Mouse (Mus musculus): ENCODE data around the gene Taf10.
"Not testable (repeated sequence)": the region's sequence is repeated elsewhere in the genome, so short reads cannot be mapped to it uniquely, and the experiment has no call there.

Taf10 gene

GRCm38 (mm10) chr7:105753281-105753680, 9.1 kb upstream of the Taf10 start:
- no peak for DNase-seq (ENCODE audit: low spot score in 2 of 2)

GRCm38 (mm10) chr7:105752716-105753115, 8.6 kb upstream of the Taf10 start:
- no peak for DNase-seq (ENCODE audit: low spot score in 2 of 2)

DNA sequence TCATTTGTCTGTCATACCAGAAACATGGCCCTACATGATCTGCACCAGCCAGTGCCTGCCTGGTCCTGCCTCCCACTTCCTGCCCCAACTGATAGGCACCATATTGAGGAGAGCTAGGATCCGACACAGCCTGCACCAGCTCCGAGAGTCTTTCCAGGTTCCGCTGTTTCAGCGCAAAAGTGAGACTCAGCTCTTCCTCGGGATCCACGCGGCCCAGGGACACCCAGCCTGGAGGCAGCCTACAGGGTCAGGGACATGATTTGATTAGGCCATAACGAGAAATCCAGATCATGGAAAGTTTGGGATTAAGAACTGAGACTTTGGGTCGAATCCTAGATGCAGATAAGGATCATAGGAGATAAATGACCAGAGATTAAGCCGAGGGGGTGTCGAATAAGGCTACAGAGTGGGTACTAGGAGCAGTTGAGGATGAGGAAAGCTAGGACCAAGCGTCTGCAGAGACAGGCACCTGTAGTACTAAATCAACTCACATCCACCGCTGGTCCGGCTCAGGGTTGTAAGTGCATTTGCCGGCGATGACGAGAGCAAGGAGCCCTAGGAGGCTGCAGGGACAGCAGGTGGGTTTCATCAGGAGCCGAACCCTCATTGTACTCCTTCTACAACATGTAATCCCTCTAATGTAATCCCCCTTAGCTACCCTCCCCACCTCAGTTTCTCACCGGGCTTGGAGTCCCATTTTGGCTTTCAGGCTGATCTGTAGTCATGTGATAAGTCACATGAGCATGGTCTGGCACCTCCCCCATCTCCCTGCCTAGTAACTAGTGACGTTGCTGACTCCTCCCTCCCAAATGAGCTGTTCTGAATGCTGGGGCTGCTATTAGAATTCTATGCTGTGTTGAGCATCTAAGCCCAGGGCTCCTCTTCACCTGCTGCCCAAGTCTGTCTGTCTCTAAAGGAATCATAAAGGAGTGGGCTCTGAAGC, 7.6 kb upstream of the Taf10 start, which contains the start of gene Tpp1:
Gene Tpp1 (minus strand): TSS at position 745 of the 943 bp plus-strand sequence.
- DNase-seq (ENCODE audit: low spot score in 2 of 2), result peak; percentile 90 to 93

GRCm38 (mm10) chr7:105747776-105748175, 3.6 kb upstream of the Taf10 start:
- DNase-seq (ENCODE audit: low spot score in 2 of 2), result no peak

- DNase-seq (ENCODE audit: low spot score in 2 of 2), result not testable (repeated sequence)
These were observed 775 bp downstream of the Taf10 start for GRCm38 (mm10) chr7:105743246-105743925.

- not testable (repeated sequence) for DNase-seq (ENCODE audit: low spot score in 2 of 2)
These were observed 1.5 kb downstream of the Taf10 start for GRCm38 (mm10) chr7:105742539-105743215.

GRCm38 (mm10) chr7:105741978-105742377, 2.2 kb downstream of the Taf10 start:
- no peak for DNase-seq (ENCODE audit: low spot score in 2 of 2)

DNA sequence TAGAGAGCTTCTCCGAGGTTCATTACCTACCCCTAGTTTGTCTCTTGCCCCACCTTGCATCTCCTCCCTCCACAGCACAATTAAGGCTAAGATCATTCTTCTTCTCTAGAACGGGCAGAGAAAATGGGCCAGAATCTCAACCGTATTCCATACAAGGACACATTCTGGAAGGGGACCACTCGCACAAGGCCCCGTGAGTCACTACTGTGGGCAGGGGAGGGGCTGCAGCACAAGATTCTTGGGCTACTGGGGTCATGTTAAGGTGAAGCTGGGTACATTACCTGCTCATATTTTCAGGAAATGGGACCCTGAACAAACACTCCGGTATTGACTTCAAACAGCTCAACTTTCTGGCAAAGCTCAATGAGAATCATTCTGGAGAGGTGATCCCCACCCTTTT, 3.3 kb downstream of the Taf10 start:
- no peak for DNase-seq (ENCODE audit: low spot score in 2 of 2)

DNA sequence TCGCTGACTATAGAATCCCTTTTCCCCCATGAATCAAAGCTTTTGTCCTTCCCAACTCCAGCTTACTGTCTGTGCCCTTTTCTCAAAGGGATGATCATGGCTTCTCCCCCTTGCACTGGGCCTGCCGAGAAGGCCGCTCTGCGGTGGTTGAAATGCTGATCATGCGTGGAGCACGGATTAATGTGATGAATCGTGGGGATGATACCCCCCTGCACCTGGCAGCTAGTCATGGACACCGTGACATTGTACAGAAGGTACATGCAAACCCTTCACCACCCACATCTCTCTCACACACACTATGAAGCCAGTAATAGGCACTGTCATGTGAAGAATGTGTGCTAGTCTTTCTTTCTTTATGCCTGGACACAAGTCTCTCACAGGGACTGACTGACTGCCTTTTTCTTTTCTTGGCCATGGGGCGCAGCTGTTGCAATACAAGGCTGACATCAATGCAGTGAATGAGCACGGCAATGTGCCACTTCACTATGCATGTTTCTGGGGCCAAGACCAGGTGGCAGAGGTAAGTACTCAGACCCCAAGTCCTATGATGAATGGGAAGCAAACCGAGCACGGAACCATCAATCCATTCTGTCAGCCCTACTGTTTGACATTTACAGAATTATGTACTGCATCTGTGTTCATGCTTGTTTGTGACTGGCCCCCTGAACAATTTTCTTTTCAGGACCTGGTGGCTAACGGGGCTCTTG, 3.9 kb downstream of the Taf10 start:
- DNase-seq (ENCODE audit: low spot score in 2 of 2), result no peak

DNA sequence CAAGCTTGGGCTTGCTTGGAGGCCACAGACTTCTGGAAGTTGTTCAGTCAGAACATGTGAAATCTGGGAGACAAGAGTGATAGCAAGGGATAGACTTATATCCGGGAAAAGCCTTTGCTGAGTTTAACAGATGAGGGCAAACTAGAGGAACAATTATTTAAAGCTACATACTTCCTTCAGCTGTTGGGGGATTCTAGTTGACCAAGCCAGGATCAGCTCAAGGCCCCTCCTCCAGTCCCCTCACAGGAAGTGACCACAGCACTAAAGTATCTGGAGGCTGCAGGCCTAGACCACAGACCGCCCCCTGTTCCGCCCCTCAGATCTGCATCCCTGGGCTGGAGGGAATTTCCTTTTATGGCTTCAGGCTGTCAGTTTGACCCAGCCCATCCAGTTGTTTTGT, 5.2 kb downstream of the Taf10 start:
- no peak for DNase-seq (ENCODE audit: low spot score in 2 of 2)

GRCm38 (mm10) chr7:105738286-105738685, 5.9 kb downstream of the Taf10 start:
- no peak for DNase-seq (ENCODE audit: low spot score in 2 of 2)

GRCm38 (mm10) chr7:105737648-105738047, 6.5 kb downstream of the Taf10 start:
- DNase-seq (ENCODE audit: low spot score in 2 of 2), result no peak

- no peak for DNase-seq (ENCODE audit: low spot score in 2 of 2)
These were observed 7.1 kb downstream of the Taf10 start, which contains the start of gene Rrp8 for GRCm38 (mm10) chr7:105736911-105737521. TSS of gene Rrp8 (minus strand) at chr7:105737385.

GRCm38 (mm10) chr7:105736264-105736901, 7.8 kb downstream of the Taf10 start, which contains the start of gene Ilk:
TSS of gene Ilk (plus strand) at chr7:105736592.
- DNase-seq (ENCODE audit: low spot score in 2 of 2), result peak; percentile 85 to 87

DNA sequence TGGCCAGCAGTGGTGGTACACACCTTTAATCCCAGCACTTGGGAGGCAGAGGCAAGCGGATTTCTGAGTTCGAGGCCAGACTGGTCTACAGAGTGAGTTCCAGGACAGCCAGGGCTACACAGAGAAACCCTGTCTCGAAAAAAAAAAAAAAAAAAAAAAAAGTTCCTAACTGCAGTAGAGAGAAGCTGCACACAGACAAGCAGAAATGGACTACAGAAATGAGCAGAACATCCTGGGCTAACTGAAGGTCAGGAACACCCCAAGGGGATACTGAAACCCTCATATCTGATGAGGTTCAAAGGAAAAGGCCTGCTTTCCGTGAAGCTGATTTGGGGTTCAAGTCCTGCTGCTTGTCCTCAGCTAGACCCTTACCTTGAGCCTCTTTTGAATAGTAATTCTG, 8.7 kb downstream of the Taf10 start:
- not testable (repeated sequence) for DNase-seq (ENCODE audit: low spot score in 2 of 2)

- DNase-seq (ENCODE audit: low spot score in 2 of 2), result no peak
These were observed 9.3 kb downstream of the Taf10 start for GRCm38 (mm10) chr7:105734826-105735225.

DNA sequence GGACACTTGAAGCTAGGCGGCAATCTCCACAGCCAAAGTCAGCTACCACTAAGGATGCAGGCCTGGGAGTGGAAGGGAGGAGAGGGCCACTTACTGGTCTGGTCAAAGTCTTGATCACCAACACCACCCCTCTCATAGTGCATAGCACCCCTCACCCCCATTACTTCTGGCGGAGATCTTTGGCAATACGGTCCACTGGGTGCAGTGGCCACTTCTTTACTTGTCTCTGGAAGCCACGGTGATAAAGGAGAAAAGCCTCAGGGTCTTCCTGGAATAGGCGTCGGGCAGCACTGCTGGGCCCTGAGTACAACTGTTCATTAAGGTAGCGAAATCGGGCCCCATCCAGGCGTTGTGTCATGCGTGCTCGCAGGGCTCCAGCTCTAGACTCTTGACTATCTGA, 10.3 kb downstream of the Taf10 start:
- no peak for DNase-seq (ENCODE audit: low spot score in 2 of 2)

DNA sequence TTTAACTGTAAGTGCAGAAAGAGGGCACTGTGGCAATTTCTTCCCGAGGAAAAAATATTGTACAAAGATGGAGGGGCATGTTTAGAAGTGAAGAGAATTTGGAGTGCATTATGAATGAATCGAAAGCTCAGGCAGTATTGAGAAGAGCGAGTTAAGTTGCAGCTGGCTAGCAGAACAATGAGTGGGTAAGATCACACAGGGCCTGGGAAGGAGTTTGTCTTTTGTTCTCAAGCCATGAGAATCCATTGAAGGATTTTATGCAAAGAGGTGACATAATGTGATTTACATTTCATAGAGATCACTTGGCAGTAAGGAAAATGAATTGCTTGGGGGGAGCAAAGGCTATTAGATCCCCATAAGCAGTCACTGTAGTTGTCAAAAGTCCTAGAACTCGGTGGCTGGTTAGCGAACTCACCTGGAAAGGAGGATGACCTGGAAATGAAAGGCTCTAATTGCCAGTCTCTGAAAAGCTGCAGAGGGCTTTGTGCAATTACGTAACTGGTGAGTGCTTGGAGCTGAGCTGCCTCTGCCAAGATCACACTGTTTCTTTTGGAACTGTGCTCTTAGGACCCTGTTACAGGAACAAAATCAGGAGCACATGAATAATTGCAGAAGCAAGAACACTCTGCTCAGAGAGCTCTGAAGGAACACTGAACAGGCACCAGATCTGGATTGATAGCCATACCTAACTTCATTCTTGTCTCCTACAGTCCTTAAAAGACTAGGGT, 15.3 kb downstream of the Taf10 start:
- no peak for DNase-seq (ENCODE audit: low spot score in 2 of 2)

DNA sequence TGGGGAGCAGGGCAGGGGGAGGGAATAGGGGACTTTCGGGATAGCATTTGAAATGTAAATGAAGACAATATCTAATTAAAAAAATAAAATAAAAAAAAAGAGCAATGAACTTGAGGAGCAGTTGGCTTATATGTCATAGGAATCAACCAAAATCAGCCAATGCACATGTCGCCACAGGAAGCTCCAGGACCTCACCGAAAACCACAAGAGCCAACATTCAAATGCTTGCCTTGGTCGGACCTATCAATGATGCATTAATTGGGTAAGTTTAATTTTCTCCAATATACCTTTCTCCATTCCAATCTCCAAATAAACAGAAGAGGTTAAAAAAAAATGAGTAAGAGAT, 17.2 kb downstream of the Taf10 start:
- no peak for DNase-seq (ENCODE audit: low spot score in 2 of 2)

Data from frontal cortex, postnatal 14 days (tissue).